Mouse (Mus musculus): ENCODE results near the gene Snx4. TPM values are rescaled to one million over a fixed set of nuclear protein-coding genes. Genes with fewer than 3 reads are reported as not detected.

Snx4 gene
- total RNA-seq, 2 experiments from 2014 or later, result 71.2 to 76.7 TPM

- no peak; the same call in 1 of the 2 replicates for ATAC-seq (replicated peaks; ENCODE audit: poor library complexity)
Measured at GRCm38 (mm10) chr16:33267616-33268253, 16.5 kb downstream of the Snx4 start.

- ATAC-seq (replicated peaks; ENCODE audit: poor library complexity), result no peak
Measured at GRCm38 (mm10) chr16:33271824-33272223, 20.6 kb downstream of the Snx4 start.

- no peak for ATAC-seq (replicated peaks; ENCODE audit: poor library complexity)
Measured at GRCm38 (mm10) chr16:33283079-33283478, 31.8 kb downstream of the Snx4 start.

DNA sequence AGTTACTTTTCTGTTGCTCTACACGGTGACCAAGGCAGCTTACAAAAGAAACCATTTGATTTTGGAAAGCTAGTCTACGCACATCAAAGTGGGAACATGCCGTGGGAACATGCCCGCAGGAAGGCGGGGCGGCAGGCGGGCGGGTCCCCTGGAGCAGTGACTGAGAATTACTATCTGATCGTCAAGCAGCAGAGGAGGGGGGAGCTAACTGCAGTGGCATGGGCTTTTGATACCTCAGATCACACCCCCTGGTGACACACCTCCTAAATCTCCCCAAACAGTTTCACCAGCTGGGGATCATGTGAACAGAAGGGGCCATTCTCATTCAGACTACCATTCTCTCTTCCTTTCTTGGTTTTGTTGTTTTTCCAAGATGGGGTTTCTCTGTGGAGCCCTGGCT, 37.3 kb downstream of the Snx4 start:
- ATAC-seq (replicated peaks; ENCODE audit: poor library complexity), result no peak

DNA sequence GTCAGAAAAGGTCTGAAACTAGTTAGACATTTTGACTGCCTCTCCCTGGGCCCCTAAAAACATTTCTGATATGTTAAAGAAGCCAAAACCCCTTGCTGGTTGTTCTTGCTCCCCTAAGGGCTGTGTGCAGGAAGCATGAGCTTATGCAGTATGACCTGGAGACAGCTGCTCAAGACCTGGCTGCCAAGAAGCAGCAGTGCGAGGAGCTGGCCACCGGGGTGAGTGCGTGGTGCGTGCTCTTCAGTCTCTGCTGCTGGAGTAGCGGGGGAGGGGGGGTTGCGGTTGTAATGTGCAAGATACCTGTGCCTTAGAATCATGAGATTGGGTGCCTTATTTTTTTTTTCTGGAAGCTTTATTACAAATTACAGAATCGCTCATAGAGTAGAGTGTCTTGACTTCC, 38.7 kb downstream of the Snx4 start:
- ATAC-seq (replicated peaks; ENCODE audit: poor library complexity), result no peak

DNA sequence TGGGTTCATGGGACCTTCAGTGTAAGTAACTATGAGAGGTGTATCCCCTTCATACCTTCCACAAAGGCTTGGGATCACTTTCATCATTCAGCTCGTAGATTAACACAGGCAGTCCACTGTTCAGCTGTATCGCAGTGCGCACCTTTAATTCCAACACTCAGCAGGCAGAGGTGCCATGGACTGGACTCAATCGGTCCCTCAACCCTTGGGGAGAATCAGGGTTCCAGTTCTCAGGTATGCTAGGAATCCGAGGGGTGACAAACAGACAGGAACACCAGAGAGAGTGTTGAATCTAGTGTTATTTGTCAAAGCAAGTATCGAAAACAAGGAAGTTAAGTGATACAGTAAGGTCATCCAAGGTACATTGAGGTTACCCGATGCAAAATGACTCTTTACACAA, 41.0 kb downstream of the Snx4 start:
- no peak for ATAC-seq (replicated peaks; ENCODE audit: poor library complexity)

- ATAC-seq (replicated peaks; ENCODE audit: poor library complexity), result no peak
Measured at GRCm38 (mm10) chr16:33294681-33295080, 43.4 kb downstream of the Snx4 start.

DNA sequence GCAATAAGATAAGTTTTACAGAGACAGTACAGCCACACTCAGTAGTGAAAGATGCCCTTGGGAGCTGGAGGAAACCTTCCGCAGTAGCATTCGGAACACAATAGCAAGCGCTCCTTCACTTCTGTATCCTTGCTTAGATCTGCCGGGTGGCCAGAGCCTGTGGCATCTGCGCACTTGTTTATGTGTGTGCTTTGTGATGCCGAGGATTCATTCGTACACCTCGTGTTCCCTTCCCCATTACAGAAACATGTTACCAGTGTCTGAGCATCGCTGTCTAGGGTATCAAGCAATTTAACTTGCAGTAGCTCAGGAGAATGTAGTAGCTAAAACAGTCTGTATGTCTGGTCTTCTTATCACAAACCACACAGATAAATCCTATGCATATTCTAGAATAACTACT, 44.1 kb downstream of the Snx4 start:
- no peak for ATAC-seq (replicated peaks; ENCODE audit: poor library complexity)

DNA sequence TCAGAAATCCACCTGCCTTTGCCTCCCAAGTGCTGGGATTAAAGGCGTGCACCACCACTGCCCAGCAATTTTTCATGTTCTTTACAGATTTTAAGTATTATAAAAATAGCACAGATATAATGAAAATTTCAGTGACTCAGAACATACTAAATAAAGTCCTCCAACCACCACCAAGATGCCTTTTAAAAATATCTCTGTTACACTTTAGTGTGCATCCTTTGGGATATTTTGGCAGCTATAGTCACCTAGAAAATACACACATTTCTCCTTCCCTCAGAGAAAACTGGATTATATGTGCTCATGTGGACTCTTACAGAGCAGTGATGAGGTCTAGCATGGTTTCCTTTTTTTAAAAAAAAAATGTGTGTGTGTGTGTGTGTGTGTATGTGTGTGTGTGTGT, 46.3 kb downstream of the Snx4 start:
- ATAC-seq (replicated peaks; ENCODE audit: poor library complexity), result no peak

GRCm38 (mm10) chr16:33306633-33307070, 55.4 kb downstream of the Snx4 start:
- ATAC-seq (replicated peaks; ENCODE audit: poor library complexity), result peak; percentile 90

GRCm38 (mm10) chr16:33307761-33308160, 56.5 kb downstream of the Snx4 start:
- ATAC-seq (replicated peaks; ENCODE audit: poor library complexity), result no peak

GRCm38 (mm10) chr16:33309066-33309465, 57.8 kb downstream of the Snx4 start:
- ATAC-seq (replicated peaks; ENCODE audit: poor library complexity), result no peak

DNA sequence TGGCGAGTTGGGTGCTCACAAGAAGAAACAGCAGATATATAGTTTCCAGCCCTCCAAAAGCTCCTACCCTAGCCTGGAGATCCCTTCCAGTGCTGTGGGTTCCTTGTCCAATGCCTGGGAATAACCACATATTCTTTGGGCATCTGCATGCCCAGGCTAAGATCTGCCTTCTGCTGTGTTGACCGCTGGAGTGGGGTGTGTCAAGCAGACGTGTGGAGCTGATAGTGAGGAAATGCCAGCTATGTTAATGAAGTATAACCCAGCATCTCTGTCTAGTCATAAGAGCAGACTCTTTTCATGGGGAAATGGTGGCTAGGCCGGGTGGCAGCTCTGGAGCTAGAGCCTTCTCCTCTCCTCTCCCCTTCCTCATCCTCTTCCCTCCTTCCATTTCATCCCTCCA, 64.4 kb downstream of the Snx4 start:
- ATAC-seq (replicated peaks; ENCODE audit: poor library complexity), result peak; percentile 60

GRCm38 (mm10) chr16:33317646-33318045, 66.4 kb downstream of the Snx4 start:
- no peak for ATAC-seq (replicated peaks; ENCODE audit: poor library complexity)

GRCm38 (mm10) chr16:33318059-33318458, 66.8 kb downstream of the Snx4 start:
- ATAC-seq (replicated peaks; ENCODE audit: poor library complexity), result peak; percentile 80

DNA sequence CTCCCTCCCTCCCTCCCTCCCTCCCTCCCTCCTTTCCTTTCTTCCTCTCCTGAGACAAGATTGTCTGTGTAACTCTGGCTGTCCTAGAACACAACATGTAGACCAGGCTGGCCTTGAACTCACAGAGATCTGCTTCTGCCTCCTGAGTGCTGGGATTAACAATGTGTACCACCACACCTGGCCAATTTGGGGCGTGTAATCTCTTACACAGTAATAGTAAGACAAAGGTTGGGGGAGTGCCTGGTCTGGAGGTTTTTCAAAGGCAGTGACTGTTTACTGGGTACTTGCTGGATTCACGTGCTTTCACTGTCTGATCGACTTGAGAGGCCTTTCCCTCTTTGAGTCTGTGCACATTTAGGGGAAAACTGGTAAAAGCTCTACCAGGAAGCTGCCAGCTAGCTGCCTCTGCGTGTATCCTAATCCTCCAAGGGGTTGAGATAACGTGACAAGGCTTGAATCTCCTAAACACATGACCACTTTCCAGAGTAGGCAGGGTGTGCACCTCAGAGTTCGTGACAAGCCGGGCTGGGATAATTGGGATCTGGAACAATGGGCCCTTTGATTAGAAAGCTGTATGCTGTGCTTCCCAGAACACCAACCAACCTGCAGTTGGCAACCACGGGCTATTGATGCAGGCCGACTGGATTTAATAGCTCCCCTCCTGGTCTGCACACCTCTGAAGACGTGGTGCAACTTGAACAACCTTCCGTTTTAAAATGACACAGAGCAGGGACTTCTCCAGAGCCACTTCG, 74.6 kb downstream of the Snx4 start:
- ATAC-seq (replicated peaks; ENCODE audit: poor library complexity), result no peak

GRCm38 (mm10) chr16:33326589-33326988, 75.3 kb downstream of the Snx4 start:
- ATAC-seq (replicated peaks; ENCODE audit: poor library complexity), result no peak

DNA sequence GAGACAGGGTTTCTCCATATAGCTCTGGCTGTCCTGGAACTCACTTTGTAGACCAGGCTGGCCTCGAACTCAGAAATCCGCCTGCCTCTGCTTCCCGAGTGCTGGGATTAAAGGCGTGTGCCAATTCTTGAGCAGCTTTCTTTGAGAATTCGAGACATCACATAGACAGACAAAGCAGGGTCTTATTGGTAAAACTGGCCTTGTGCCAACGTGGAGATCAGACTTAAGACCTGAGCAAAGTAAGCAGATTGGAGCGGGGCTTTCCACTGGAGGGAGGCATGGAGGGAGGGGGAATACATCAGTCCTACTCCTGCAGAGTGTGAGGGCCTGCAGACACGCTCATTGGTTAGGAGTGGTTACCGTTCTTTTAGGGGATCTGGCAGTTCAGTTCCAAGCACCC, 75.9 kb downstream of the Snx4 start:
- no peak for ATAC-seq (replicated peaks; ENCODE audit: poor library complexity)

DNA sequence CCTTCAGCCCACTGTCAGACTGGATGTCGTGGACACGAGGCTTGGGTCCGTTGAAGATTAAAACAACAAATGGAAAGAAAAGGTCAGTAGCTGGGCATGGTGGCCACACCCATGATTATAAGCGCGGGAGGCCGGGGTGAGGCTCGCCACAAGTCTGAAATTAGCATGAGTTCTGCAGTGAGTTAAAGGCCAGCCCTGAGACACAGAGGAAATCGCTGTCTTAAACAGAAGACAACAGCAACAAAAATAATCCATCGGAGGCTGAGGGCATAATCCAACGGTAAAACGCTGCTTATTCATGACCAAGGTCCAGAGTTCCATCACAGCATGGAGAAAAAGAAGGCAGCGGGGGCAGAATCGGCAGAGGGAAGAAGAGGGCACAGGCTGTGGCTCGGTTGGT, 81.8 kb downstream of the Snx4 start:
- no peak for ATAC-seq (replicated peaks; ENCODE audit: poor library complexity)

GRCm38 (mm10) chr16:33337177-33337576, 85.9 kb downstream of the Snx4 start:
- peak; percentile 85 for ATAC-seq (replicated peaks; ENCODE audit: poor library complexity)

DNA sequence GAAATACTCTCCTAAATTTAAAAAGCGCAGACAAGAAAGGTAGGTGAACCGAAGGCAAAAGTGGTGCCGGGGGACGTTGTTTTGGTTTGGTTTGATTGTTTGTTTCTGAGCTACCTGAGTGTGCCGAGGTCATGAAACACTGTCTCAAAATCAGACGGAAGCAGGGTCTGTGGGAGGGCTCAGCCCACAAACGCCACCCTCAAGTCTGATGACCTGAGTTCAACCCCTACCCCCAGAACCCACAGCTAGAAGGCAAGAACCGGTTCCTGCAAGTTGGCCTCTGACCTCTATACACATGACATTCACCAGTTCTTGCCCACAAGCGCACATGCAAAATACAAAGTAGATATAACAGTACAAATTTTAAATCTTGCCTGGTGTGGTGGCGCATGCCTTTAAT, 86.4 kb downstream of the Snx4 start:
- no peak for ATAC-seq (replicated peaks; ENCODE audit: poor library complexity)

DNA sequence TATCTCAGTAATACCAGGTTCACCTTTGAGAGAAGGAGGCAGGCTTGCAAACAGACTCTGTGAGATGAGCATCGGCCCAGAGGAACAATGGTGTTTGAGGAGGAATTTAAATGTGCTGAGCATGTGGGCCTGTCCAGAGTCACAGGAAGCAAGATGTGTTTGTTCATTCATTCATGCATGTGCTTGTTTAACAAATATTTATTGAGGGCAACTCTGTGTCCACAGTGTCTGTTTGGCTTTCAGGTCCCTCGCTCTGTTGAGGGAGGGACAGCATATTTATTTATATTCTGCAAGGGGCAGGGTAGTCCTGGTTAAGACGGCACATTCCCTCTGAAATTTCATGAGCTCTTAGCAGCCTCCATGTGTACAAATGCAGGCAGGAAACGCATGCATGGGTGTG, 87.2 kb downstream of the Snx4 start:
- no peak for ATAC-seq (replicated peaks; ENCODE audit: poor library complexity)

DNA sequence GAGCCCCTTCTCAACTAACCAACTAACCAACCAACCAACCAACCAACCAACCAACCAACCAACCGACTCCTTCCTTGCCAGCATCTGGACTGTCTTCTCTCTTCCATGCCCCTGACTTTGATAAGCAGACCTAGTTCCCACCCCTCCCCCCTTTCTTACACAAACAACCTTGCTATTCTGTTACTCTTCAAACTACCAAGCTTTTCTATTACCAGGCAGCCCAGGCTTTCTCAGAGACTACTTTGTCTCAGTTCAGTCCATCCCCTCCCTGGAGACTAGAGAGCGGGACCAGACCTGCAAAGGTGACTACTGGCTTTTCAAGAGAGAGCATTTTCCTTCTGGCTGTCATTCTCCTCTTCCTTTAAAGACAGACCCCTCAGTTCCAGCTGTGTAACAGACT, 88.2 kb downstream of the Snx4 start:
- no peak for ATAC-seq (replicated peaks; ENCODE audit: poor library complexity)
